Mouse (Mus musculus) intestine, postnatal 0 days (tissue): Measurements from ENCODE around the gene Krt36. TPM values are rescaled to one million over a fixed set of nuclear protein-coding genes. Genes with fewer than 3 reads are reported as not detected.
A peak's percentile ranks its signal among the peaks of the same experiment; 100 is the strongest.

Experiments
- ATAC-seq: fragments of 200-750 bp; cut with Nextera tagmentation; 2 replicates; pipeline ENCODE4 v1.8.0; 2017; ENCODE audit warnings: mild to moderate bottlenecking, moderate TSS enrichment, moderate library complexity
- H3K27ac ChIP-seq: fragments of 300-500 bp; sonication (generic); 2 replicates; pipeline ENCODE4 v1.5.1; 2014; ENCODE audit warnings: mild to moderate bottlenecking, low read depth, low read length, moderate library complexity
- H3K27me3 ChIP-seq: fragments of 300-500 bp; sonication (generic); replicated peaks from 2 replicates; pipeline ENCODE4 v1.6.1; 2014; ENCODE audit warnings: low read length, mixed read lengths; ENCODE audit not compliant: control insufficient read depth, insufficient read depth
- H3K36me3 ChIP-seq: fragments of 300-500 bp; sonication (generic); 2 replicates; pipeline ENCODE4 v1.6.1; 2014; ENCODE audit warnings: mild to moderate bottlenecking, moderate library complexity; ENCODE audit not compliant: control insufficient read depth, insufficient read depth
- H3K4me1 ChIP-seq: fragments of 300-500 bp; sonication (generic); replicated peaks from 2 replicates; pipeline ENCODE4 v1.6.1; 2014; ENCODE audit warnings: antibody characterized with exemption, low read length, mixed read lengths; ENCODE audit not compliant: control insufficient read depth, insufficient read depth
- H3K4me2 ChIP-seq: fragments of 300-500 bp; sonication (generic); replicated peaks from 2 replicates; pipeline ENCODE4 v1.6.1; 2014; ENCODE audit warnings: low read depth, mild to moderate bottlenecking, moderate library complexity
- H3K4me3 ChIP-seq: fragments of 300-500 bp; sonication (generic); 2 replicates; pipeline ENCODE4 v1.5.1; 2014; ENCODE audit warnings: low read depth, low read length
- H3K9ac ChIP-seq: fragments of 300-500 bp; sonication (generic); 2 replicates; pipeline ENCODE4 v1.6.1; 2014; ENCODE audit warnings: mild to moderate bottlenecking, low read depth, low read length
- H3K9me3 ChIP-seq: fragments of 300-500 bp; sonication (generic); 2 replicates; pipeline ENCODE4 v1.6.1; 2016; ENCODE audit warnings: mixed run types; ENCODE audit not compliant: control insufficient read depth
- CTCF ChIP-seq: sonication (generic); IDR thresholded peaks from 2 replicates; pipeline ENCODE4 v1.5.1; 2016; ENCODE audit warnings: low read depth, mild to moderate bottlenecking, control low read depth, antibody characterized with exemption, moderate library complexity
- WGBS: fragments of 180-500 bp; shearing (Covaris S2); extraction: QIAGEN DNeasy Blood & Tissue Kit; methylation state at CpG from one replicate; pipeline ENCODE4 v1.1.7; 2014; 5-methylcytosine and 5-hydroxymethylcytosine counted together
- polyA plus RNA-seq: library from polyadenylated mRNA; unstranded; fragments of >200 nt; fragmentation: Nextera tagmentation; extraction: Ambion mirVana; gene quantifications from 2 replicates; pipeline ENCODE4 v1.2.1, GENCODE M21; 2015

Krt36 gene
- polyA plus RNA-seq, 1 experiment from 2014 or later, result 0.16 TPM

DNA sequence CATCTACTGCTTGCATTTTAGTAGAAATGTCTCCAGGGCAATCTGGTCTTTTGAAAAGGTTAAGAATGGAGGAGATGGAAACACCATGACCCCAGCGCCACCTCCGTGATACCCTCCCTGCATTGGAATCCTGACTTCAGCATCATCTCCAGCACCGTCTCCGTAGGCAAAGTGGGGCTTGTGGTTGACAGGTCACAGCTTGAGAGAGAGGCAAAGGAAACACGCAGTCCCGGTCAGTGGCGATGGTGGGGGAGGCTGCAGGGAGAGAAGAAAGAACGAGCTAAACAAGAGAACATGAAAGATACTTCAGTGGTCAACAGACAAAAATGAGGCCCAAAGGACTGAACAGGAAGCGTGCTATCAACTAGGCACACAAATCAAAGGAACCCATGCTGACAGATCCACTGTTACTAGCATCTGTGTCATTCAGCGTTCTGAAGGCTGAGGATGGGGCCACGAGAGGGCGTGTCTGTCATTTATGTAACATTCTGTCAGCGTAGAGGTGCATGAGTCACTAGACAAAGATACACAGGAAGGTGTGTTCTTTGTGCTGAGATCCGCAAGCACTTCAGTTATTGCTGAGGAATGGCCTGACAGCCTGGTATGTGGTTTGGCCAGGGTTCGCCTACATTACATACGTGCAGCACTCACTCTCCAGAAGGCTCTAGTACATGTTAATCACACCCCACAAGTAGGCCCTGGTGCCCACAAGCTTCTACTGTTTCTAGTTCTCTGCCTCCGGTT lies 38.0 kb downstream of the Krt36 start:
- Histone ChIP-seq H3K27me3 (no peaks in the 10 kb centered on the region), H3K9ac (no peak overlapping the region), H3K4me2 (no peak overlapping the region), H3K4me3 (no peak overlapping the region), H3K4me1 (no peaks in the 10 kb centered on the region; the same call in 1 of the 2 replicates), H3K36me3 (no peaks in the 10 kb centered on the region), H3K9me3 (no peaks in the 10 kb centered on the region), H3K27ac (no peak overlapping the region)
- 56% methylated on average over 17 of the region's 17 CpGs for WGBS
- peak; percentile 69 for ATAC-seq
- peak; percentile 77 for TF ChIP-seq CTCF

DNA sequence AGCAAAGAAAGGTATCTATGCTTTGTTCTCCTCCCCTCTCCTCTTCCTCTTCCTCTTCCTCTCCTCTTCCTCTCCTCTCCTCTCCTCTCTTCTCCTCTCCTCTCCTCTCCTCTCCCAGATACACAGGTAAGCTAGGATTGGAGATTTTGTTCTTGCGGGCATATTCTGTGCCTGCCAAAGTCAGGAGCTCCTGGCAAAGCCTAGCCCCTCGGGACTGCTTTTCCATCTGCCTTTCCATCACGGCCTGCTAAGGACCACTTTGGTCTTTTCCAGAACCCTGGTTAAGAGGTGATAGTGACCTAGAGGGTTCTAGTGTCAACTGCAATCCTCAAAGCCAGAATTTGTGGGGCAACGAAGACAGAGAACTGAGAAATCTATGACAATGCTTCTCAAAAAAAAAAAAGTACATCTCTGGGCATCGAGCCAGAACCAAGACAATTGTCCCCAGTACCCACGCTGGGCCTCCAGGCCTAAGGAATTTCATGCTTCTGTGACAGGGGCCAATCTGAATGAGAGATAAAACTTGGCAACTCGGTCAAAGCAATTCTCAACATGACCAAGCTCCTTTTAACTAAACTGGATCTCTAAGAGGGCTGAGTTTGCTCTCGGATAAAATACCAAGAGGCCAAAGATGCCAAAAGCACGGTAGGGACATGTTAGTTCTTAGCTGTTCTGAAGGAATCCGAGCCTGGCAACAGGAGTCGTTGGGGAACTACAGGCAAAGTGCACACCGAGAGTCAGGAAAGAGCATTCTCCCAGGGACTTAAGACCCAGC lies 39.0 kb downstream of the Krt36 start:
- Histone ChIP-seq H3K9me3 (no peaks in the 10 kb centered on the region), H3K36me3 (no peaks in the 10 kb centered on the region), H3K27me3 (no peaks in the 10 kb centered on the region), H3K4me3 (no peak overlapping the region), H3K4me1 (no peaks in the 10 kb centered on the region; the same call in 1 of the 2 replicates), H3K4me2 (no peak overlapping the region), H3K27ac (no peak overlapping the region), H3K9ac (no peak overlapping the region)
- no peak for TF ChIP-seq CTCF
- 61% methylated on average over 12 of the region's 12 CpGs for WGBS
- no peak for ATAC-seq

DNA sequence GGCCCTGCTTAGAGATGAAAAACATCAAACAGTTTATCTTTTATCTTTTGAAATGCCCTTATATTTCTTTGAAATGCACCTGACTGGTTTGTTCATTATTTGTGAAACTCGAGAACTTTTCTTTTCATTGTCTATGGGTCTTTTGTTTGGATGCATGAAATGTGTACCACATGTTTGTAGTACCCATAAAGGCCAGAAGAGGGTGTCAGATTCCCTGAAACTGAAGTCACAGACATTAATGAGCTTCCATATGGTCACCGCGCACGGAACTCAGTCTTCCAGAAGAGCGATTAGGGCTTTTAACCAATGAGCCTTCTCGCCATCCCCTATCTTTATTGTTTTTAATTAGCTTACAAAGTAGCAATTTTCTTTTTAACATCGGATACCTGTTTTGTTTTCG lies 46.6 kb downstream of the Krt36 start:
- no peaks in the 10 kb centered on the region for H3K9me3 ChIP-seq
- H3K4me3 ChIP-seq, result no peak overlapping the region
- WGBS, result 78% methylated on average over 8 of the region's 8 CpGs
- no peak overlapping the region for H3K4me2 ChIP-seq
- no peak overlapping the region for H3K27ac ChIP-seq
- no peak for ATAC-seq
- H3K36me3 ChIP-seq, result no peaks in the 10 kb centered on the region
- no peaks in the 10 kb centered on the region for H3K4me1 ChIP-seq
- TF ChIP-seq CTCF, result peak; percentile 49
- H3K9ac ChIP-seq, result no peak overlapping the region
- H3K27me3 ChIP-seq, result no peaks in the 10 kb centered on the region

DNA sequence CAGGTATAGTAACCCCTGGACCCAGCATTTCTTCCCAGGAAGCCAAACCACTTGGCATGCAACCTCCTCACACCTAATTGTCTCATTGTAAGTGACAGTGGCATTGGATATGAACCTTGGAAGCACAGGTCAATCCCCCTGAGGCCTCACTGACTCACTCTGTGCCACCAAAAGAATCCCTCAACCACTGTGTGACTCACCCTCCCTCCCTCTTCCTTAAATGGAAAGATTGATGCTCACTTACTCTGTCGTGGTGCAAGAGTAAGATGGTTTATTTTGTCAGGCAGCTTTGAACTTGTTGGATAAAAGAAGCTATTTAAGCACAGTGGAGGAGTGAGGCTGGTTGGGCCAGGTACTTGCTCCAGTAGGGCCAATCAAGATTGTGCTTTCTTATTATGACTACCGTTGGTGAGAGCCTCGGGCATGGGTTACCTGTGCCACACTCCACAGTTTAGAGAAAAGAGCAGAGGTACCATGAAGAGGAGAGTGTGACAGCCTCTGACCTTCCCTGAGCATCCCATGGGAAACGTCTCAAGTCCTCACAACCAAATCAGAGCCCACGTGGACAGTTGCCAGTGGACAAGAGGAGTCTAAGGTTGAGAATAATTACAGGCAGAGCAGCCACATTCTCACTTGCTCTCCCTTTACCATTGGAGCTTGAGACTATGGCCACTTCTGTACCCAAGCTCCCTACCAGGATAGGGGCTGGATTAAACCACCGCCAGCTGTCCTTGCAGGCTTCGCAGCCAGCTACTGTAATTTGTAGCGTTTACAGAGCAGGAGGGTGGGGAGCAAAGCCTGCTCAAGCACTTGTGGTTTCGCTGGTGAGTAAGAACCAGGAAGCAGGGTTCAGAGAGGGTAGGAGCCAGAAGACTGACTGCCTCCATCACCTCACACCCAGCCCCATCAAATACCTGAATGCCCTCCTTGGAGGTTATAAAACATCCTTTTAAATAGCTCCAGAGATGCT lies 49.5 kb downstream of the Krt36 start:
- TF ChIP-seq CTCF, result no peak
- Histone ChIP-seq H3K27me3 (peaks cover 3% of the 10 kb centered on the region; the same call in 1 of the 2 replicates), H3K27ac (no peak overlapping the region), H3K4me2 (no peak overlapping the region), H3K36me3 (no peaks in the 10 kb centered on the region), H3K4me1 (no peaks in the 10 kb centered on the region), H3K9me3 (no peaks in the 10 kb centered on the region), H3K9ac (no peak overlapping the region), H3K4me3 (no peak overlapping the region)
- WGBS, result 59% methylated on average over 9 of the region's 9 CpGs
- no peak for ATAC-seq

Other genes with a start within 250 kb of the Krt36 start
- gene Gm11568, start 247.7 kb downstream of the Krt36 start, polyA plus RNA-seq, result not detected in 2 replicates
- not detected in 2 replicates for gene Gm11559, start 241.2 kb downstream of the Krt36 start, polyA plus RNA-seq
- not detected in 2 replicates for gene Krtap9-1, start 232.2 kb downstream of the Krt36 start, polyA plus RNA-seq
- not detected in 2 replicates for gene Gm11567, start 226.4 kb downstream of the Krt36 start, polyA plus RNA-seq
- gene Krtap31-1, start 197.7 kb downstream of the Krt36 start, polyA plus RNA-seq, result not detected in 2 replicates
- not detected in 2 replicates for gene Gm11565, start 190.9 kb downstream of the Krt36 start, polyA plus RNA-seq
- not detected in 2 replicates for gene Krtap31-2, start 169.3 kb downstream of the Krt36 start, polyA plus RNA-seq
- not detected in 2 replicates for gene Krtap9-5, start 157.2 kb downstream of the Krt36 start, polyA plus RNA-seq
- not detected in 2 replicates for gene Krtap29-1, start 126.6 kb downstream of the Krt36 start, polyA plus RNA-seq
- gene Krtap16-1, start 119.0 kb downstream of the Krt36 start, polyA plus RNA-seq, result not detected in 2 replicates
- gene Krtap17-1, start 111.6 kb downstream of the Krt36 start, polyA plus RNA-seq, result 0.16 TPM in 1 of 2 replicates, not detected in the other
- not detected in 2 replicates for gene Krt33a, start 89.4 kb downstream of the Krt36 start, polyA plus RNA-seq
- gene Krt33b, start 75.8 kb downstream of the Krt36 start, polyA plus RNA-seq, result not detected in 2 replicates
- not detected in 2 replicates for gene Krt34, start 64.1 kb downstream of the Krt36 start, polyA plus RNA-seq
- 0.07 TPM in 1 of 2 replicates, not detected in the other for gene Krt31, start 55.1 kb downstream of the Krt36 start, polyA plus RNA-seq
- gene Krt32, start 17.4 kb downstream of the Krt36 start, polyA plus RNA-seq, result not detected in 2 replicates
- 0.26 and 0.44 TPM in 2 replicates for gene Krt35, start 9.4 kb downstream of the Krt36 start, polyA plus RNA-seq
- gene Krt13, start 15.9 kb upstream of the Krt36 start, polyA plus RNA-seq, result not detected in 2 replicates
- 1.2 and 1.5 TPM in 2 replicates for gene Krt15, start 30.3 kb upstream of the Krt36 start, polyA plus RNA-seq
- 491 and 533 TPM in 2 replicates for gene Krt19, start 43.0 kb upstream of the Krt36 start, polyA plus RNA-seq
- gene Krt9, start 87.6 kb upstream of the Krt36 start, polyA plus RNA-seq, result not detected in 2 replicates
- gene Krt14, start 101.9 kb upstream of the Krt36 start, polyA plus RNA-seq, result 8.9 and 10.0 TPM in 2 replicates
- not detected in 2 replicates for gene Krt16, start 143.3 kb upstream of the Krt36 start, polyA plus RNA-seq
- 5.3 and 7.8 TPM in 2 replicates for gene Krt17, start 155.4 kb upstream of the Krt36 start, polyA plus RNA-seq
- gene Krt42, start 164.2 kb upstream of the Krt36 start, polyA plus RNA-seq, result 0.12 and 0.18 TPM in 2 replicates
- 1,650 and 1,730 TPM in 2 replicates for gene Eif1, start 214.3 kb upstream of the Krt36 start, polyA plus RNA-seq
- 1.1 and 5.0 TPM in 2 replicates for gene Gast, start 228.8 kb upstream of the Krt36 start, polyA plus RNA-seq